Mouse (Mus musculus): ENCODE data around the gene Chrna3.

Chrna3 gene

GRCm38 (mm10) chr9:54995645-54996044 lies 30.7 kb downstream of the Chrna3 start:
- DNase-seq (ENCODE audit: low spot score): no peak

DNA sequence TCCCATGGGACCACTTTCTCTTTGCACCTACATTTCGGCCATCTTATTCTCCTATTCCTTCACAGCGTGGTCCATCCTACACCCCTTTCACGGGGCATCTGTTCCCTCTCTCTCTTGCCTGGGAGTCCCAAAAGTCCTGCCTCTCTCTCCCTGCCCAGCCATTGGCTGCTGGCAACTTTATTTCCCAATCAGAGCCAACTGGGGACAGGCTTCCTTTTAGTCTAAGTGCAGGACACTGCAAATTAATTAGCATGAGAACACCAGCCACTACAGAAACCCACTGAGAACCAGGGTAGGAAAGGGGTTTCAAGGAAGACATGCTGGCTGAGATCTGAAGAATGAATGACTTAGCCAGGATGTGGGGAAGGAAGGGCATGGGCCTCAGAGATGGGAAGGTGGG lies 32.0 kb downstream of the Chrna3 start:
- no peak for DNase-seq (ENCODE audit: low spot score)

DNA sequence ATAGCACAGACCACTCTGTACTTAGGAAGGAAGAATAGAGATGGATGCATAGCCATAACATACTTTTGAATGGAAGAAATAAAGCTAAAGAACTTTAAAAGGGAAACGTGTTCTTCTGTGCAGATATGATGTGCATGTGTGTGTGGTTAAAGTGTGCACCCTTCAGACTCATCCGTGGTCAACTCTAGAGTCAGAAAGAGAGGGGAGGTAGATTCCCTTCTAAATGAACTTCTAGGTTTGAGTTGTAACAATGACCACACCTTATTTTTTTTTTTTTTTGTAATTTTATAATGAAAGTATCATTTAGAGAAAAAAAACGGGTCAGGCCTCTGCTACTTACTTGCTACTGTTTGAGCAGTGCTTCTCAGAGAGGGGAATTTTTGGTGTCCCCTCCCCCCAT lies 36.0 kb downstream of the Chrna3 start:
- no peak for DNase-seq (ENCODE audit: low spot score)

- no peak for DNase-seq (ENCODE audit: low spot score)
These were observed 44.0 kb downstream of the Chrna3 start for GRCm38 (mm10) chr9:54982401-54982800.

GRCm38 (mm10) chr9:54981291-54982191 lies 44.8 kb downstream of the Chrna3 start:
- DNase-seq (ENCODE audit: low spot score): no peak

- no peak for DNase-seq (ENCODE audit: low spot score)
These were observed 45.7 kb downstream of the Chrna3 start, which contains the start of gene Chrna5 for GRCm38 (mm10) chr9:54980674-54981073. Chrna5 (plus strand) TSS chr9:54980880.

GRCm38 (mm10) chr9:54969972-54970637 lies 56.3 kb downstream of the Chrna3 start:
- no peak for DNase-seq (ENCODE audit: low spot score)

DNA sequence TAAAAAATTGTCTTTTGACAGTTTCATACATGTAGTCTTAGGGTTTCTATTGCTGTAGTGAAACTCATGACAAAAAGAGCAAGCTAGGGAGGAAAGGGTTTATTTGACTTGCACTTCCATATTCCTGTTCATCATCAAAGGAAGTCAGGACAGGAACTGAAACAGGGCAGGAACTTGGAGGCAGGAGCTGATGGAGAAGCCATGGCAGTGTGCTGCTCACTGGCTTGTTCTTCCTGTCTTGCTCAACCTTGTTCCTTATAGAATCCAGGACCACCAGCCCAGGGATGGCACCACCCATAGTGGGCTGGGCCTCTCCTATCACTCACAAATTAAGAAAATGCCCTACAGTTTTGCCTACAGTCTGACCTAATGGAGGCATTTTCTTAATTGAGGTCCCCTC lies 62.7 kb downstream of the Chrna3 start:
- DNase-seq (ENCODE audit: low spot score): no peak

- no peak for DNase-seq (ENCODE audit: low spot score)
These were observed 65.3 kb downstream of the Chrna3 start for GRCm38 (mm10) chr9:54961059-54961458.

Data from adipocyte (in vitro differentiated cells).